8 mouse cellular contexts compared by ENCODE assay signal in genomic region chr5:140771612-140772011, GRCm38 (mm10). TPM values are rescaled to one million over a fixed set of nuclear protein-coding genes. Genes with fewer than 3 reads are reported as not detected.
A peak's percentile ranks its signal among the peaks of the same experiment; 100 is the strongest.
DNase-seq lines count a peak whose midpoint lies in the region; ATAC-seq and TF ChIP-seq lines count a peak whose summit lies in the region.

No protein-coding gene starts in this region.

- peak overlapping the region; percentile 14; the same call in 1 of the 2 replicates for H3K4me2 ChIP-seq in CH12.LX (ENCODE audit: insufficient read depth, low read depth, poor library complexity, severe bottlenecking)
- H3K4me2 ChIP-seq in heart, embryonic 14.5 days (ENCODE audit: low read length): no peak overlapping the region
- no peak overlapping the region for H3K4me2 ChIP-seq in liver, embryonic 15.5 days

- no peak for TF ChIP-seq CTCF in CH12.LX (conservative IDR thresholded peaks at IDR 0.05 in 1 of 2, IDR thresholded peaks at IDR 0.05 in 1 of 2; ENCODE audit: low read depth in 2 of 2, low read length in 2 of 2)

- H3K9ac ChIP-seq in CH12.LX (ENCODE audit: insufficient read depth, low read depth): no peak overlapping the region; the same call in 1 of the 2 replicates
- no peak overlapping the region for H3K9ac ChIP-seq in heart, embryonic 14.5 days (ENCODE audit: low read length)
- no peak overlapping the region for H3K9ac ChIP-seq in liver, embryonic 15.5 days

- H3K4me3 ChIP-seq in heart, embryonic 10.5 days: no peak overlapping the region; the same call in 1 of the 2 replicates
- H3K4me3 ChIP-seq in CH12.LX (replicated peaks in 1 of 3; ENCODE audit: low read depth in 2 of 3, low read length in 2 of 3, poor library complexity in 1 of 3): no peak overlapping the region
- no peak overlapping the region for H3K4me3 ChIP-seq in heart, embryonic 14.5 days (ENCODE audit: control insufficient read depth in 1 of 2, insufficient read depth in 1 of 2, low read depth in 1 of 2, low read length in 2 of 2)
- no peak overlapping the region for H3K4me3 ChIP-seq in liver, embryonic 15.5 days (replicated peaks)

- TF ChIP-seq EP300 in CH12.LX (IDR thresholded peaks at IDR 0.05; ENCODE audit: low read length): no peak

- in situ Hi-C loops in CH12.LX (cut with MboI; ENCODE audit: low pct_ligation_motif_present, low pct_unique_long_range_greater_than_20kb, low sequenced_read_pairs): loop anchor here (5.0 kb wide), 1 partner anchor 56 kb away; no protein-coding TSS in a partner anchor

- TF ChIP-seq RAD21 in CH12.LX (IDR thresholded peaks at IDR 0.05; ENCODE audit: low read depth, low read length): no peak

- TF ChIP-seq POLR2A in CH12.LX (IDR thresholded peaks at IDR 0.05; ENCODE audit: low read depth, low read length): no peak

- dilution Hi-C loops in CH12.LX (cut with MboI; ENCODE audit: extremely low pct_ligation_motif_present, extremely low pct_unique_long_range_greater_than_20kb, low sequenced_read_pairs): no loop called here

- no peaks in the 10 kb centered on the region for H3K79me2 ChIP-seq in CH12.LX (replicated peaks; ENCODE audit: control insufficient read depth, extremely low read depth, insufficient read depth, poor library complexity, severe bottlenecking)

- H3K27me3 ChIP-seq in heart, embryonic 10.5 days (ENCODE audit: insufficient read depth, poor library complexity, severe bottlenecking): no peaks in the 10 kb centered on the region
- H3K27me3 ChIP-seq in CH12.LX (replicated peaks): no peaks in the 10 kb centered on the region
- H3K27me3 ChIP-seq in heart, embryonic 14.5 days (ENCODE audit: control insufficient read depth, insufficient read depth, low read length): no peaks in the 10 kb centered on the region
- no peaks in the 10 kb centered on the region for H3K27me3 ChIP-seq in liver, embryonic 15.5 days

- H3K36me3 ChIP-seq in heart, embryonic 10.5 days: peaks cover 12% of the 10 kb centered on the region
- H3K36me3 ChIP-seq in CH12.LX (replicated peaks in 1 of 2; ENCODE audit: control insufficient read depth in 1 of 2, insufficient read depth in 1 of 2, low read length in 1 of 2): peaks cover 0 to 18% of the 10 kb centered on the region in 2 experiments
- H3K36me3 ChIP-seq in heart, embryonic 14.5 days (ENCODE audit: control insufficient read depth, insufficient read depth, low read length): peaks cover 16% of the 10 kb centered on the region
- H3K36me3 ChIP-seq in liver, embryonic 15.5 days (replicated peaks): no peaks in the 10 kb centered on the region

- H3K27ac ChIP-seq in heart, embryonic 10.5 days: peak overlapping the region; percentile 78; the same call in 1 of the 2 replicates
- no peak overlapping the region for H3K27ac ChIP-seq in CH12.LX (ENCODE audit: insufficient read depth, low read depth)
- peak overlapping the region; percentile 57 to 74 for H3K27ac ChIP-seq in heart, embryonic 14.5 days (replicated peaks in 1 of 2; ENCODE audit: control insufficient read depth in 1 of 2, insufficient read depth in 1 of 2, low read depth in 2 of 2, low read length in 2 of 2)
- peak overlapping the region; percentile 39; the same call in 1 of the 2 replicates for H3K27ac ChIP-seq in liver, embryonic 15.5 days (replicated peaks)

- no peak for DNase-seq in heart, embryonic 10.5 days (ENCODE audit: low spot score)
- DNase-seq in heart, adult 8-10 months (ENCODE audit: low spot score): no peak
- DNase-seq in CH12.LX (ENCODE audit: extremely low read depth): peak; percentile 17
- DNase-seq in ovary, postnatal 14 days (ENCODE audit: low spot score): no peak
- no peak for DNase-seq in yolk sac, embryonic 10.5 days (ENCODE audit: low spot score)
- DNase-seq in thymus, postnatal 14 days: no peak

- no peaks in the 10 kb centered on the region for H3K9me3 ChIP-seq in heart, embryonic 10.5 days
- no peaks in the 10 kb centered on the region for H3K9me3 ChIP-seq in CH12.LX (replicated peaks; ENCODE audit: low read length)
- no peaks in the 10 kb centered on the region for H3K9me3 ChIP-seq in heart, embryonic 14.5 days (ENCODE audit: control insufficient read depth, low read length)
- H3K9me3 ChIP-seq in liver, embryonic 15.5 days (replicated peaks): no peaks in the 10 kb centered on the region

- 67% methylated on average over 6 of the region's 6 CpGs for WGBS in heart, embryonic 10.5 days
- 48% methylated on average over 6 of the region's 6 CpGs for WGBS in heart, embryonic 14.5 days
- 35% methylated on average over 6 of the region's 6 CpGs for WGBS in liver, embryonic 15.5 days (ENCODE audit: insufficient replicate concordance)

- H3K4me1 ChIP-seq in heart, embryonic 10.5 days: peaks cover 49% of the 10 kb centered on the region
- peaks cover 5 to 46% of the 10 kb centered on the region in 2 experiments; a peak in 3 of 4 replicates for H3K4me1 ChIP-seq in CH12.LX (ENCODE audit: control insufficient read depth in 1 of 2, insufficient read depth in 2 of 2)
- H3K4me1 ChIP-seq in heart, embryonic 14.5 days (ENCODE audit: control insufficient read depth in 2 of 2, insufficient read depth in 2 of 2, low read length in 2 of 2): peaks cover 25 to 54% of the 10 kb centered on the region in 2 experiments
- H3K4me1 ChIP-seq in liver, embryonic 15.5 days (replicated peaks): peaks cover 63% of the 10 kb centered on the region

- no peak for ATAC-seq in heart, embryonic 14.5 days (ENCODE audit: insufficient number of reproducible peaks, insufficient read depth, low FRiP score, low read depth)
- ATAC-seq in liver, embryonic 15.5 days (ENCODE audit: insufficient read depth): no peak

TF ChIP-seq in CH12.LX, 34 proteins besides CTCF, POLR2A, EP300 and RAD21:
- TF ChIP-seq PAX5 (IDR thresholded peaks at IDR 0.05; ENCODE audit: low read length) (no peak), RCOR1 (conservative IDR thresholded peaks at IDR 0.05; ENCODE audit: low read depth, low read length) (no peak), MEF2A (IDR thresholded peaks at IDR 0.05; ENCODE audit: borderline replicate concordance, low read depth, low read length) (no peak; the same call in 1 of the 2 replicates), TCF12 (IDR thresholded peaks at IDR 0.05; ENCODE audit: low read depth, low read length) (no peak), ELF1 (IDR thresholded peaks at IDR 0.05; ENCODE audit: low read depth, low read length) (no peak), E2F4 (IDR thresholded peaks at IDR 0.05; ENCODE audit: insufficient replicate concordance, low read depth, low read length) (no peak), POLR2AphosphoS2 (IDR thresholded peaks at IDR 0.05; ENCODE audit: low read depth, low read length) (no peak), USF2 (conservative IDR thresholded peaks at IDR 0.05; ENCODE audit: low read depth, low read length) (no peak), MAX (IDR thresholded peaks at IDR 0.05; ENCODE audit: low read length) (no peak), ZMIZ1 (IDR thresholded peaks at IDR 0.05; ENCODE audit: low read depth, low read length) (no peak), NRF1 (IDR thresholded peaks at IDR 0.05; ENCODE audit: low read depth, low read length) (no peak), IRF4 (IDR thresholded peaks at IDR 0.05; ENCODE audit: low read depth, low read length) (no peak), CHD2 (IDR thresholded peaks at IDR 0.05; ENCODE audit: low read length) (no peak), ZNF384 (IDR thresholded peaks at IDR 0.05; ENCODE audit: low read depth, low read length) (no peak), JUN (IDR thresholded peaks at IDR 0.05; ENCODE audit: insufficient read depth, low read depth, low read length) (no peak), NELFE (IDR thresholded peaks at IDR 0.05; ENCODE audit: low read depth, low read length) (no peak), JUND (conservative IDR thresholded peaks at IDR 0.05; ENCODE audit: low read depth, low read length) (no peak), UBTF (IDR thresholded peaks at IDR 0.05; ENCODE audit: low read depth, low read length) (no peak), MAFK (IDR thresholded peaks at IDR 0.05; ENCODE audit: insufficient replicate concordance, low read length) (no peak)

RNA-seq across cellular contexts. Expression of gene Amz1, which starts 47.7 kb away (rescaled TPM):
- polyA plus RNA-seq in heart, embryonic 10.5 days (2016; fragmentation: Nextera tagmentation; extraction: Ambion mirVana): 0.55 and 1.2 TPM in 2 replicates
- under 1 TPM; 0.31 to 0.35 (median 0.34) TPM for total RNA-seq in heart, adult 8-10 months (2022)
- total RNA-seq in CH12.LX (2012; rRNA removed) (7.0 and 8.3 TPM in 2 replicates), CH12.LX (2014; rRNA removed) (7.3 and 7.5 TPM in 2 replicates)
- 11.2 and 12.4 TPM in 2 replicates for polyA plus RNA-seq in CH12.LX (2012; ENCODE audit: insufficient read length, low read depth)
- 1.0 and 1.2 TPM in 2 replicates for polyA plus RNA-seq in heart, embryonic 14.5 days (2014; fragmentation: Nextera tagmentation; extraction: Ambion mirVana)
- polyA plus RNA-seq in liver, embryonic 15.5 days (2015; fragmentation: Nextera tagmentation; extraction: Ambion mirVana): 1.4 and 1.7 TPM in 2 replicates

RNA-seq across cellular contexts. Expression of gene Gna12, which starts 58.6 kb away (rescaled TPM):
- polyA plus RNA-seq in heart, embryonic 10.5 days (2016; fragmentation: Nextera tagmentation; extraction: Ambion mirVana): 12.5 and 17.6 TPM in 2 replicates
- total RNA-seq in heart, adult 8-10 months (2022): 100 to 1,000 TPM; 124 to 170 (median 134) TPM
- 13.8 and 15.8 TPM in 2 replicates for total RNA-seq in CH12.LX (2012; rRNA removed)
- total RNA-seq in CH12.LX (2014; rRNA removed): 9.9 and 11.5 TPM in 2 replicates
- polyA plus RNA-seq in CH12.LX (2012; ENCODE audit: insufficient read length, low read depth): 12.9 and 15.4 TPM in 2 replicates
- 46.4 and 53.8 TPM in 2 replicates for polyA plus RNA-seq in heart, embryonic 14.5 days (2014; fragmentation: Nextera tagmentation; extraction: Ambion mirVana)
- polyA plus RNA-seq in liver, embryonic 15.5 days (2015; fragmentation: Nextera tagmentation; extraction: Ambion mirVana): 14.1 and 18.9 TPM in 2 replicates
